Mouse (Mus musculus) brain, embryonic 14.5 days (tissue): ENCODE data around the gene Usp39. TPM values are rescaled to one million over a fixed set of nuclear protein-coding genes. Genes with fewer than 3 reads are reported as not detected.
A peak's percentile ranks its signal among the peaks of the same experiment; 100 is the strongest.

ENCODE experiments used
- DNase-seq: peaks from one replicate; pipeline ENCODE4 v3.0.0-alpha.2; 2011; ENCODE audit warnings: low read depth
- CTCF ChIP-seq: fragments of 200-500 bp; IDR thresholded peaks from 2 replicates; pipeline ENCODE4 v1.5.1; 2012; ENCODE audit warnings: inconsistent platforms, mild to moderate bottlenecking, moderate library complexity, borderline replicate concordance; ENCODE audit not compliant: insufficient read depth, insufficient read length; ENCODE audit errors: extremely low read depth
- POLR2A ChIP-seq: fragments of 200-500 bp; IDR thresholded peaks from 2 replicates; pipeline ENCODE4 v1.6.1; 2012; ENCODE audit warnings: mild to moderate bottlenecking, inconsistent platforms, borderline replicate concordance; ENCODE audit not compliant: poor library complexity, insufficient read depth, insufficient read length, severe bottlenecking; ENCODE audit errors: extremely low read depth
- polyA plus RNA-seq: library from polyadenylated mRNA; depleted of rRNA; stranded (reverse); fragments of >200 nt; gene quantifications from 2 replicates; pipeline ENCODE4 v1.2.3, GENCODE M21; 2012; rRNA removed

The Usp39 gene
- polyA plus RNA-seq, 1 experiment, result 47.3 TPM

DNA sequence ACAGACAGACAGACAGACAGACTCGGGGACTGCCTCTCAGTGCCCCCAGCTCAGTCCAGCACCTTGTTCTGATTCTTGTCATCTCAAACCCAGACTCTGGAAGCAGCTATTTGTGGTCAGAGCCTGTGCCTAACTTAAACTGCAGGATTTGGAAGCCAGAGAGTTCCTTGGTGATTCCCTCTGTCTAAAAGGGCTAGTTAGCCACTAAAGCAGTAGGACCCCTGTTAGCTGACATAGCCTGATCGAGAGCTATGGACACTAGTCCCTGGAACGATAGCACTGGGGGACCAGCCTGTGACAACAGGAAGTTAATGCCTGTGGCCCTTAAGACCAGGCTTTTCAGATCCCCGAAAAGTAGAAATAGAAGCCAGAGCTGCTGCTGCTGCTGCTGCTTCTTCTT lies 66.1 kb downstream of the Usp39 start:
- no peak for TF ChIP-seq CTCF
- TF ChIP-seq POLR2A, result no peak
- no peak for DNase-seq

DNA sequence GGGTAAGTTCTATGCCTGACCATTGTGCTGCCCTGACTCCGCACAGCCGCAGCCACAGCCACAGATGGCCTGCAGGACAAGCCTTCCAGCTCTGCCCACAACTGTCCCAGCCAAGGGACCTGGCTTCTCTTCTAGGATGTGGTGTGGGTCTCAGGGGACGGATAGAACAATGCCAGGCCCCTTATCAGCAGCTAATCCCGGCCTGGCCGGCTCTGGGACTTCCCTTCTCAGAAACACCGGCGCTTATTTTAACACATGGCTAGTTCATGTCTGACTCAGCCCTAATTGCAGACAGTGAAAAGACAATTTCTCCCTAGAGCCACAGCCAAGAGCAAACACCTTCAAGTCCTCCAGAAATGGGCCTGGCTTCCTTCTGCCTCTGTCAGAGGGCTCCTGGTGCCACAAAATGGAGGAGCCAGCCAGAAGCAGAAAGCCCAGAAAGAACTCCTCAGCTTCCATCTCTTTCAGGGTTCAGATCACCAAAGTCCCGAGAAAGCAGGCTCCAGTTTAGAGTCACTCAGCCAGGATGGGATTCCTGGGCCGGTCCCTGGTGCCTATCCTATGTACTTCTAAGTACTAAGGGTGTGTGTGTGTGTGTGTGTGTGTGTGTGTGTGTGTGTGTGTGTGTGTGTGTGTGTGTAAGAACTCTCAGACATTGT lies 67.3 kb downstream of the Usp39 start:
- TF ChIP-seq CTCF (no peak), POLR2A (no peak)
- DNase-seq, result no peak

DNA sequence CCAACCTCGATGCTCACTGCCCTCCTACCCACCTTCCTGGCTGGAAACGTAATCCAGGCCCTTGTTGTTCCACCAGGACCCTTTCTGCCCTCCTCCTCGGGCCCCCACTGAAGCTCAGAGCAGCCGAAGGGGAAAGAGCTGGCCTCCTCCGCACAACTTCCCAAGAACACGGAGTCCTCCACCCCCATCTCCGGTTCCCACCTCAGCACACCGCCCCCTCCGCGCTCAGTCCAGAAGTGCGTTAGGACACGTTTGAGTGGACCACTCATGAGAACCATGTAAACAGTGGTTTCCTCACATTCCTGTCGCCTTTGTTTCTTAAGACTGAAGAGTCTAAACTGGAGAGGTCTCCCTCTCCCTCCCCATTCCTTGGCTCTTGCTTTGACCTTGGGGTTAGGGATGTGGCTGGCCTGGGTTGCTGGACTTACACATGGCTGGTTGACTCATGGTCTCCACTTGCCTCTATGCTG lies 68.0 kb downstream of the Usp39 start:
- TF ChIP-seq POLR2A (no peak), CTCF (no peak)

DNA sequence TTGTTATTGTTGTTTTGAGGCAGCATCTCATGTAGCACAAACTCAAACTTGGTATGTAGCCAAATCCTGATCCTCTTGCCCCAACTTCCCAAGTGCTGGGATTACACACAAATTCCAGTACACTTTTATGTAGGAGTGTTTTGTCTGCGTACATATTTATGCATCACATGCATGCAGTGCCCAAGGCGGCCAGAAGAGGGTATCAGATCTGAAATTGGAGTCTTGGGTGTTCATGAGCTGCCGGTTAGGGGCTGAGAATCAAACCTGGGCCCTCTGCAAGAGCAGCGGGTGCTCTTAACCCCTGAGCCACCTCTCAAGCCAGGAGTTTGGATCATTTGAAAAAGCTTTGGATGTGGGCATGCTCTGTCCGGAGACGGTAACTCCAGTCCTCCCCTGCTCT lies 68.8 kb downstream of the Usp39 start:
- TF ChIP-seq CTCF (no peak), POLR2A (no peak)
- DNase-seq, result no peak

More for the DNA sequence above, 68.0 kb downstream of the Usp39 start:
- DNase-seq, result no peak

DNA sequence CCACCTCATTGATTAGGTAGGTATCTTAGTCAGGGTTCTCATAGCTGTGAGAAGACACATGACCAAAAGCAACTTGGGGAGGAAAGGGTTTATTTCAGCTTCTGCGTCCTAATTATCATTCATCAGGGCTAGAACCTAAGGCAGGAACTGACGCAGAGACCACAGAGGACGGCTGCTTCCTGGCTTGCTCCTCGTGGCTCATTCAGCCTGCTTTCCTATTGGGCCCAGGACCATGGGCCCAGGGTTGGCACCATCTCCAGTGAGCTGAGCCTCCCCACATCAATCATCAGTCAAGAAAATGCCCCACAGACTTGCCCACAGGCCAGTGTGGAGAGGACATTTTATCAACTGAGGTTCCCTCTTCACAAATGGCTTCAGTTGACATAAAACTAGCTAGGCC lies 69.5 kb downstream of the Usp39 start:
- DNase-seq, result no peak
- TF ChIP-seq CTCF (no peak), POLR2A (no peak)

DNA sequence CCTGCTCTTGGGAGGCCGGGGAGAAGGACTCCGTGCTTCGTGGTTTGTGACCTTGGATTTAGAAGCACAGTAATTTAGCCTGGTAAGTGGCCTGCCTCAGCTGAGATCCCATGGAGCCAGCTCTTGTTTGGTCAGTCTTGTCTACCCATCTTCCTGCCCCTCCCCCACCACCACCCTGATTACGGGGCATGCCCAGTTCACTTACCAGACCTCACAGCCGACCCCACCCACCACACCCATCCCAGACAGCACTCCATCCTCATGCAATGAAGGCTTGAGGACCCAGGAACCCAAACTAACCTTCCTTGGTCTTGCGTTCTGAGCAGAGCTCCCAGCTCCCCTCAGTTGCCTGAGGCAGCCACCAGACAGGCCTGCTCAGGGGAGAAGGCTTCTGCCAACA lies 71.8 kb downstream of the Usp39 start:
- no peak for TF ChIP-seq CTCF
- no peak for TF ChIP-seq POLR2A
- DNase-seq, result no peak

DNA sequence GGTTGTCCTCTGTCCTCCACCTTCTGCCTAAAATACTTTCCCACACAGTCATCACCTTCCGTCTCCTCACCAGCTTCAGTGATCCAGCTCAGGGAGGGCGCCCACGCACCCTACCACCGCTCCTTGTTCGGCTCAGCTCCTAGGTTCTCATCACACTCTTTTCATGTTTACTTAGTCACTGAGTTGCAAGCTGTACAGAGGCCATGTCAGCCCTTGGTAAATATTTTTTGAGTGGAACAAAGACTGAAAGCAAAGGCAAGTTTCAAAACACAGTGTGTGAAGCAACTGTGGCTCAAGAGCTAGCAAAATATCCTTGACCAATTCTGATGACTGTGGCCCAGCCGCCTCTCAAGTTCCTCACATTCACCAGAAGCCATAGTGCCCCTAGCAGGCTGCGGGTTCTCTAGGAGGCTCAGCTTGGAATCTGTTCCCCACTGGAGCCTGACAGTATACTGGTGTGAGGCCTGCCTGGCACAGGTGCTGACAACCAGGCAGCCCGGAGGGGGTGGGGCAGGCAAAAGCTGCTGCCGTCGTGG lies 72.8 kb downstream of the Usp39 start:
- TF ChIP-seq CTCF (no peak), POLR2A (no peak)

DNA sequence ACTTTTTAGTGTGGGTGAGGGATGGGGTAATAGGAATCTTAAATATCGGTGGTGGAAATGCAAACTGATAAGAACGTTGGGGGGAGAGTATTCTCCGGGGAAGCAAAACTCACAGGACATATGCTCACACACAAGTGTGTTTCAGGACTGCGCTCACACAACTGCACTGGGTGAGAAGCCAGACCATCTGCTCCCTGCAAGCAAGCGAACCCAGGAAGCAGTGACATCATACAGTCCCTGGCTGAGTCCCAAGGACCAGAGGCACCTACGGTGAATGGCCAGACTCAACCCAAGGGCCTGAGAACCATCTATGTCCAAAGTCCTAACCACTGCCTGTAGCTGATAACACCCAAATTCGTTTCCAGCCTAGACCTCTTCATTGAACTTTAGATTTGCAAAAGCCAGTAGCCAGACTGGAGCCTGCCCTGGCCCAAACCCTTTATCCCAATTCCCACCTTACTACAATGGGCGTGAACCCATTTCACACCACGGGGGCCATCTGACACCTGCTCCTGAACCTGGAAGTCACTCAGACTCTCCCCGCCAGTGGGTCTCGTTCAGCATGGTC lies 73.9 kb downstream of the Usp39 start:
- peak; percentile 80 for DNase-seq
- TF ChIP-seq POLR2A (no peak), CTCF (no peak)

More for the DNA sequence above, 72.8 kb downstream of the Usp39 start:
- DNase-seq, result no peak

DNA sequence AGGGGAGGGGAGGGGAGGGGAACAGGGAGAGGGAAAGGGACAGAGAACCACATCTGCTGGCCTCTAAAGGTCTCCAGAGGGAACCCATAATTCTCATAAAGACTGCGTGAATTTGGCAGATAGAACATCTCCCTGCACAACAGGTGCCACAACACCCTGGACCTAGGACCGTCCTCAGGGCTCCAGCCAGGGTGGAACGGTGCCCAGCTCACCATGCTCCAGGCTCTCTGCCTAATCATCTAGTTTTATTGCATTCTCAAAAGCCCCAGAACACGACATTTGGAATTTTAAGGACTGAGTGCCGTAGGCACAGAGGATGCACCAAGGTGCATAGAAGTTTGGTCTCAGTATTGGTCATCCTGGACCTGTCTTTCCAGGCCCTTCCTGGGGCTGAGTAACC lies 74.7 kb downstream of the Usp39 start:
- TF ChIP-seq CTCF, result no peak
- TF ChIP-seq POLR2A, result no peak
- no peak for DNase-seq

Other genes starting within 250 kb of the Usp39 start
- 30.6 and 38.1 TPM in 2 replicates for gene St3gal5, start 247.6 kb downstream of the Usp39 start, polyA plus RNA-seq
- gene Atoh8, start 109.6 kb downstream of the Usp39 start, polyA plus RNA-seq, result 2.7 and 3.7 TPM in 2 replicates
- 0.13 and 0.16 TPM in 2 replicates for gene Sftpb, start 40.6 kb downstream of the Usp39 start, polyA plus RNA-seq
- gene 0610030E20Rik, start 2.1 kb upstream of the Usp39 start, polyA plus RNA-seq, result 20.8 and 26.5 TPM in 2 replicates
- 37.0 and 42.9 TPM in 2 replicates for gene Tmem150a, start 10.3 kb upstream of the Usp39 start, polyA plus RNA-seq
- 73.1 and 75.4 TPM in 2 replicates for gene Rnf181, start 21.8 kb upstream of the Usp39 start, polyA plus RNA-seq
- 11.0 and 12.2 TPM in 2 replicates for gene Vamp5, start 35.3 kb upstream of the Usp39 start, polyA plus RNA-seq
- gene Vamp8, start 45.5 kb upstream of the Usp39 start, polyA plus RNA-seq, result 18.9 and 21.6 TPM in 2 replicates
- 16.5 and 20.8 TPM in 2 replicates for gene Ggcx, start 69.1 kb upstream of the Usp39 start, polyA plus RNA-seq
- gene Mat2a, start 94.4 kb upstream of the Usp39 start, polyA plus RNA-seq, result 274 and 357 TPM in 2 replicates
- gene Sh2d6, start 176.5 kb upstream of the Usp39 start, polyA plus RNA-seq, result 1.2 and 1.5 TPM in 2 replicates
- gene Capg, start 199.2 kb upstream of the Usp39 start, polyA plus RNA-seq, result 3.4 and 5.3 TPM in 2 replicates